Mouse (Mus musculus) adrenal gland, postnatal 25 days (tissue): ENCODE results near the gene Zfp846. TPM values are rescaled to one million over a fixed set of nuclear protein-coding genes. Genes with fewer than 3 reads are reported as not detected.
A peak's percentile ranks its signal among the peaks of the same experiment; 100 is the strongest.
"Not testable (repeated sequence)": the region's sequence is repeated elsewhere in the genome, so short reads cannot be mapped to it uniquely, and the experiment has no call there.

Experiments
- DNase-seq: peaks from one replicate; pipeline ENCODE4 v3.0.0; 2021; ENCODE audit warnings: mixed read lengths
- long read RNA-seq: library from polyadenylated mRNA; stranded (forward); transcript quantifications from one replicate; pipeline ENCODE4 v2.0.0, GENCODE M21; 2021
- total RNA-seq: library from RNA; stranded (reverse); gene quantifications from 2 replicates; pipeline ENCODE4 v1.2.3, GENCODE M21; 2021

Zfp846 gene
- total RNA-seq, result 9.0 and 12.9 TPM in 2 replicates
- long read RNA-seq, full-length matches to known transcripts, result 6 of 8 reads
- long read RNA-seq, partial matches to known transcripts, result 2 of 8 reads
- long read RNA-seq, other reads (novel, unspliced or antisense), result 0 of 8 reads

DNA sequence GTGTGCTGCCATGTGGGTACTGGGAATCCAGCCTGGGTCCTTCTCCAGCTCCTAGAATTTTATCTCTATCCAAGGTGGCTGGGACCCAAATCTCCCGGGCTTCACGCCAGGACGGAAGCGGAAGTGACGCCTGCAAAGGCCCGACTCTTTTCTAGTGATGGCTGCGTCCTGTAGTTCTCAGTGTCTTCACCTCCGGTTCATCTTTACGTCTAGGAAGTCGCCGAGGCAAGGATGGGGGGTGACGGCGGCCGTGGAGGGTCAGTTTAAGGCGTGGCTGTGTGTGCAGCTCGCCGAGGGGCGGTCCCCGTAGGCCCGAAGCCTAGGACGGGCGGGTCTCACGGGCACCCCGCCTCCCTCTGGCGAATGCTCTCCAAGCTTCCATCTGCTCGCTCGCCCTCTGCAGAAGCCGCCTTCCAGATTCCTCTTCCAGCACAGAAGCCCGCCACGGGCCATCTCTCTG is at the start of gene Zfp846:
Gene Zfp846, plus strand, starts transcription at position 117 of the 460 bp plus-strand sequence.
- DNase-seq, result peak; percentile 98

DNA sequence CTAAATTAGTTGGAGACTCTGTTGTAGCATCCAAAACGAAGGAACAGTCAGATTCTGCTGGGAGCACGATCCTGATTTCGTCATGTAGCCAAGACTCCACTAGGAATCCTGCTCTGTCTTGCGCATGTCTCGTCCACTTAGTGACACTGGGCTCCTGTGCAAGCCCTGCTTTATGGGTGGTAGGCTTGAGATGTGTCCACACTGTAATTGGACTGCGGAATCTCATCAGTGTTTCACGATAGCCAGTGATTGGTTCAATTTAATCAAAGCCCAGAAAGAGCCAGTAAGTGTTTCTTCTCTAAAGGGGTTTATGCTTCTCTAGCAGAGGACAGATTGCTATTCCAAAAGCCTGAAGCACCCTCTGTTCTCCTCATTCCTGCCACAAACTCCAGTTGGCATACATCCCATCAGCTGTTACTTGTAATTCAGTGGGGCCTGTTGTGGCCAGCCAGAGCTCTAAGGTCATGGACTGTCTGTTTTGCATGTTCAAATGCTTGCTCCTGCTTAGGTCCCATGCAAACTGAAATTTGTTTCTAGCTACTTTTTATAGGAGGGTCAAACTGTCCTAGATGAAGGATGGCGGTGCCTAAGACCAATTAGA is 46.7 kb upstream of the Zfp846 start:
- DNase-seq, result no peak

- DNase-seq, result no peak
Observed at GRCm38 (mm10) chr9:20536598-20536997, 44.5 kb upstream of the Zfp846 start.

GRCm38 (mm10) chr9:20543496-20543895 is 37.6 kb upstream of the Zfp846 start:
- no peak for DNase-seq

- peak; percentile 87 for DNase-seq
Observed at GRCm38 (mm10) chr9:20544070-20544821, 36.8 kb upstream of the Zfp846 start.

DNA sequence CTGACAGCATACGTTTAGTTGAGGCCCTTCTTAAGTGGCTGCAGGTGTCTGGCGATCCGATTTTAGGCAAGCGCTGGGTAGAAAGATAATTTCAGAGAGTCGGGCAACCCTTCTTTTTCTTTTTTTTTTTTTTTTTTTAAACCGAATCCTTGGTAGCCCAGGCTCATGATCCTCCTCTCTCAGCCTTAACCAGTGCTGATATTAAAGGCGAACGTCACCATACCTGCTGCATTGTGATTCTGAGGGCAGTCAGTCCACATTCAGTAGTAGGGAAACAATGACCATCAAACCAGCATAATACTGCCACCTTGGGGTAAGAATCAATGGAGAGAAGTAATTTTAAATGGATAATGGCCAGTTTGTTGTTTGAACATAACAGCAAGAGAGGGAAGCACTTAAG is 35.9 kb upstream of the Zfp846 start:
- no peak for DNase-seq

- DNase-seq, result no peak
Observed at GRCm38 (mm10) chr9:20551781-20552275, 29.3 kb upstream of the Zfp846 start.

GRCm38 (mm10) chr9:20552698-20553097 is 28.4 kb upstream of the Zfp846 start:
- no peak for DNase-seq

DNA sequence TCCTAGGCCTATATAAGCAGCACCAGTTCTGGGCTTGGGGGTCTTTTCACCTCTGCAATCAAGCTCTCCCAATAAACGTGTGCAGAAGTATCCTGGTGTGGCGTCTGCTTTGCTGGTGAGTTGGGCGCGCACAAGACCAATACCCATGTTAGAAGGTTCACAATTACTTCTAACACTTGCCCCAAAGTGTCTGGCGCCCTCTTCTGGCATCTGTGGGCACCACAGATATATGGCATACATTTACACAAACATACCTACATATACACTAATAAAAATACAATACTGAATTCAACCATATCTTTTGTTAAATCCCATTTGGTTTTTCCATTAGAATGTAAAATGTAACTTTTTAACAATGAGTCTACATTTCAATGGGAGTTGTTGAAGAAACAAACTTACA is 18.9 kb upstream of the Zfp846 start:
- peak; percentile 4 for DNase-seq

GRCm38 (mm10) chr9:20565326-20566030 is 15.6 kb upstream of the Zfp846 start:
- not testable (repeated sequence) for DNase-seq

DNA sequence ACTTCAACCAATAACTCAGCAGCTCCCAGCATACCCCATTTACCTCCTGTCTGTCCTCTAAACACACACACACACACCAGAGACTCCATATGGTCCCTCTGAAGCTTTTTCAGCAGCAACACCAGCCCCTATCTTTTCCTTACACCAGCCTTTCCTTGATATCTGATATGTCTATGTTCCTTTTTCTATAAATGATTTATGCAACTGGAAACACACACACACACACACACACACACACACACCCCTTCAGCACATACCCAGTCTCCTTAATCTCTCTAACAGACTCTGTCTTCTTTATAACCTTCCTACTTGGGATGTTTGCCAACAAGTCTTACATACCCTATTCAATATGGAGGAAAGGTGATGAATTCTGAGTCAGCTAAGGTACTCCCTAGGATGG is 10.0 kb upstream of the Zfp846 start:
- no peak for DNase-seq

DNA sequence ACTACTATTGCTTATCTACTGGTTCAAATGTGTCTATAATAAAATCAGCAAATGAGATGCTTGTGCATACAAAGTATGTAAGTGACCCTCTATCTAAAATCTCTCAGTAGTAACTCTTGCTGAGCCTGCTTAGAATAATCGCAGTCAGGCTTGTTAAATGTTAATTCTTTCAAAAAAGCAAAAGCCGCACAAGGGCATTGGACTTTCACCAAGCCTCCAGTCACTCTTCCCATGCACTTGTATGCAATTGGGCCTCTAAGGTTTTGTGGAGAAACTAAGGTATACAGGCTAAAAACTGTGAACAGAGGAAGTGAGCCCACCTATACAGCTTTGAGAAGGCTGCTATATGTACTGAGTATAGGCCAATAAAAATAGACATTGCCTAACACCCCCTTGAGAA is 4.5 kb upstream of the Zfp846 start:
- DNase-seq, result no peak

- no peak for DNase-seq
Observed at GRCm38 (mm10) chr9:20601270-20601669, 20.2 kb downstream of the Zfp846 start.

- DNase-seq, result no peak
Observed at GRCm38 (mm10) chr9:20606269-20606668, 25.2 kb downstream of the Zfp846 start.

GRCm38 (mm10) chr9:20607100-20607974 is 26.2 kb downstream of the Zfp846 start:
- peak; percentile 72 for DNase-seq

GRCm38 (mm10) chr9:20609831-20610464 is 28.9 kb downstream of the Zfp846 start:
- no peak for DNase-seq

DNA sequence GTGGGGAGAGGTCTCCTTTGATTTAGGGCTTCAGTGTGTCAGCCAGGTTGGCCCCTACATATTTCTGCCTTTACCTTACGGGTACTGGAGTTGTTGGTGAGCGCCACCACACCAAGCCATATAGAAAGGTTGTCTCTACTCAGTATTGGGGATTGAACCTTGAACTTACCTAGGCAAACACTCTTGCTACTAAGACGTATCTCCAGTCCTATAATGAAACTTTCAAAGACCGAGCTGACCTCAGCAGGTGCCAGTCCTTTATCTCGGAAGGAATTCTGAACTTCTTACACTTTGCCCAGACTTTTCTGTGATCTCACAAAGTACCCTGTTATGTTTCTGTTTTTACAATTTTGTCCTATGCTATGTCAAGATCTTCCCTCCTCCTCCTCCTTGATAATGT is 30.9 kb downstream of the Zfp846 start:
- no peak for DNase-seq

DNA sequence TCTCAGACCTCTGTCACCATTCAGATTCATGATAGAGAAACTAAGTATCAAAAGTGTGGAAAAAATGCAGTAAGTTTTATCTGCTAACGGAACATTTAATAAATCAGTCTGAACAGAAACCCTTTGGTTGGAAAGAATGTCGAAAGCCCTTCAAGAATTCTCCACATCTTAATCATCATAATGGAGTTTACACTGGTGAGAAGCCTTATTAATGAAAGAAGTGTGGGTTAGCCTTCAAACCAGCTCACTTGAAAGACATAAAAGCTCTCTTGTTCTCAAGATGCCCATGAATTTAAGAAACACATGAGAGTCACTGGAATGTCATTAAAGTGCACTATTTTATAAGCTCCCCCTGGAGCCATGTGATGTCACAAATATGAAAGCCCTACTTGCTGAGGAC is 35.6 kb downstream of the Zfp846 start:
- DNase-seq, result no peak

DNA sequence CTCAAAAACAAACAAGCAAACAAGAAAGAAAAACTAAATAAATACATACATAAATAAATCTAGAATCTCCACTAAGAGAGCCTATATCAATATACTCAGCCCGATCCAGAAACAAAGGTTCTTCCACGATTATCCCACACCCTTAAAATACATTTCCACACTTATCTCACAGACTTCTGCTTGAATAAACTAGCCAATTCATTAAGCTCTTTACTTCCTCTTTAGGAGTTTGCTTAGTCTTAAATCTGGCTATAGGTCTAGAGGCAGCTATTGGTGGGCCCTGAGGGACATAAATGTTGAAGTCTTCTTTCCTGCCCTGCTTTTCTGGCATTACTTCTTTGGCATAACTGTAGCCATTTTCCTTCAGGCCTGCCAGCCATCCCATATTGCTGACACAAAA is 50.2 kb downstream of the Zfp846 start:
- DNase-seq, result no peak

GRCm38 (mm10) chr9:20635676-20636075 is 54.6 kb downstream of the Zfp846 start:
- DNase-seq, result not testable (repeated sequence)

GRCm38 (mm10) chr9:20636256-20636655 is 55.2 kb downstream of the Zfp846 start:
- no peak for DNase-seq
